Mouse (Mus musculus) sigmoid colon, adult 10 weeks (tissue): ENCODE results near the gene Fam213a. TPM values are rescaled to one million over a fixed set of nuclear protein-coding genes. Genes with fewer than 3 reads are reported as not detected.

ENCODE experiments used
- polyA plus RNA-seq: library from polyadenylated mRNA; stranded (reverse); fragments of 350-450 nt; fragmentation: Illumina TruSeq; extraction: RNeasy Lipid Tissue Mini Kit (QIAGEN cat#74804); gene quantifications from one replicate; pipeline ENCODE4 v1.2.3, GENCODE M21; 2014; ENCODE audit warnings: low read depth, low replicate concordance

Gene Fam213a
- polyA plus RNA-seq: 29.1 TPM

DNA sequence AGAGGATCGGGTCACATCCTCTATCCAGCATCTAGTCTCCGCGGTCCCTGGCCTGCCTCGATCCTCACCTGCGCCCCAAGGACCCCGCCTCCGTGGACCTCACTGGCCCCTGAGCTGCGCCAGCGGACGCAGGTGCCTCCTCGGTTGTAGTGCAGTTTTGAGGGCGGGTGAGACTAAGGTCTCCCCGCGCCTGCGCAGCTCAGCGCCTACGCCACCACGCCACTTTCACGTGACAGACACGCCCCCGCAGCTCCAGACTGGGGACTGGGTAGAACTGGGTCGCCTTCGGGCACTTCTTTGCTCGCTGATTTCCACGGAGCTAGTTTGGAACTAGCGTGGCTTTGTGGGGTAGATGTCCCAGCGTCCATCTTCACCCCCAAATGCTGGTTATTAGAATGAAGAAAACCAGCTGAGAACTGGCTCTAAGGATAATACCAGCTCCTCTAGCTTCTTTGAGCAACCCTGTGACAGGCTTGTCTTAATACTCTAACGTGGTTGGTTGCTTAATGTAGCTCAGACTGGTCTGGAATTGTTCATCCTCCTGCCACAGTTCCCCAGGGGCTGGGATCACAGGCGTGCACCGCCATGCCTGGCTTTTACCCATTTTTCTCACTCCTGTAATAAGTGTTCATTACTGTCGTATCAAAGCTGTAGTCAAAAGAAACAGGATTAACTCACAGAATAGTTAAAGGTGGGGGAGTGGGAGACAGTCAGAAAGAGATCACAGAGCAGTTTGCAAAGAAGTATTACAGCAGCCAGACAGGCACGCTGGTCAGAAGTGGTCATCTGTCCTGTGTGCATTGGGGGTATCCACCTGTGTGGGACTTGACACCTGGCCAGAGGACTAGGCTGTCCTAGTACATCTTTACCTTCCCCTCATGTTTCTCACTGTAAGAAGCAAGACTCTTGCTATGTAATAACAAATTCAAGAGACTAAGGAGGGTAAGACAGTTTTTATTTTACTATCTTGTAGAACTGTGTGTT, at the start of gene Fam213a:
Fam213a (minus strand) TSS at position 159 of the 984 bp plus-strand sequence.

DNA sequence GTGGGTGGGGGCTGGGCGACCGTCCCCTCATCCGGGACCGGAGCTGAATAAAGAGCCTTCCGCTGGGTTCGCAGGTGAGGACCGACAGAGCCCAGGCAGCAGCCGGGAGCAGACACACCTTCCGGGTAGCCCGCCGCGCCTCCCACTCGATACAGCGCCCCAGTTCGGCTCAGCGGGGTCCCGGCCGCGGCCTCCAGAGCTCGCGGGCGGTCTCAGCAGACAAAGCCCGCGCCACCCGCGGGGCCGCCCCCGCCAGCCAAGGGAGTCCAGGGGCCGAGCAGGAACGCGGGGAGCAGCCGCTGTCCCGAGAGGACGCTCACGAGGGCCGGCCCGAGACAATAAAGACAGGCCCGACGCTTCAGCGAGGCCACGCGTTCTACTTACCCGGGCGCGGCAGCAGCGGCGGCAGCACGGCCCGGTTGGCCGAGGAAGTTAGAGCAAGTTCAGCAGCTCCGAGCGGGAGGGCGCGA, 47.2 kb downstream of the Fam213a start, which contains the start of gene Tspan14:
Tspan14 (minus strand) TSS at position 416 of the 470 bp plus-strand sequence.

Other genes starting within 250 kb of the Fam213a start
- 0.63 TPM for gene Sh2d4b, start 120.5 kb downstream of the Fam213a start, polyA plus RNA-seq
- 11.8 TPM for gene Tspan14, start 47.0 kb downstream of the Fam213a start, polyA plus RNA-seq
- not detected for gene Dydc2, start 55.4 kb upstream of the Fam213a start, polyA plus RNA-seq
- not detected for gene Dydc1, start 59.1 kb upstream of the Fam213a start, polyA plus RNA-seq
- not detected for gene Mat1a, start 91.2 kb upstream of the Fam213a start, polyA plus RNA-seq
- not detected for gene Sftpa1, start 118.0 kb upstream of the Fam213a start, polyA plus RNA-seq
- not detected for gene Mbl1, start 137.7 kb upstream of the Fam213a start, polyA plus RNA-seq
- not detected for gene Sftpd, start 171.4 kb upstream of the Fam213a start, polyA plus RNA-seq